Mouse (Mus musculus): ENCODE results near the gene Cabp1.

The Cabp1 gene

DNA sequence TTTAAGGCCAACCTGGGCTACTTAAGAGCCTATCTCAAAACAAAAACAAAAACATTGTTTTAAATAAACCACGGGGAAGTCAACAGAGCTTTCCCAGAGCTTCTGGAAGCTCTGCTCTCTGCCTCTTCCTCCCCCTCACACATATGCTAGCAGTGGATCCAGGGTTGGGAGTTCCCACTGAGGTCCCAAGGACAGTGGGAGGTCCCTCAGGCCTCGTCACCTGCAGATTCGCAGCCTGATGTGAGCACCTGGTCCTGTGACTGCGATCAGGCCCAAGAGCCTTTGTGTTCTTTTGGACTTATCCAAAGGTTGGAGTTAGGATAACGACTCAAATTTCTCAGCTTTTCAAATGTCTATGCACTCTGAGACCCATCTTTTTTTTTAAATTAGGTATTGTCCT is 14.4 kb upstream of the Cabp1 start:
- no peak for DNase-seq (ENCODE audit: low spot score)

DNA sequence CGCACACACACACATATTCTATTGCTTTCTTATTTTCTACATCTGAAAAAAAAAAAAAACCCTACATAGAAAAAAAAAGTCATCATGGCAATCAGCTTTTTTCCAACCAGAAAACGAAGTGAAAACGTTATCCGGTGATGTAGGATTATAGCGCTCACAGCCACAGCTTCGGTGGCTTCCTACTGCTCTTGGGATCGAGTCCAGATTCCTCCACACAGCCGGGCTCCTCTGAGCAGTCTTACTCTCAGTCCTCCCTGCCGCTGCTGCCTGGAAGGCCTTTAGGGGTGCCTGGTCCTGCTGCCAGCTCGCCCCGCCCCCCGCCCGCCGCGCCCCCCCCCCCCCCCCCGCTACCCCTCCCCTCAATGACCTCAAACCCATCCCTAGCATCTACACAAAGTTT is 13.7 kb upstream of the Cabp1 start:
- DNase-seq (ENCODE audit: low spot score) = no peak

DNA sequence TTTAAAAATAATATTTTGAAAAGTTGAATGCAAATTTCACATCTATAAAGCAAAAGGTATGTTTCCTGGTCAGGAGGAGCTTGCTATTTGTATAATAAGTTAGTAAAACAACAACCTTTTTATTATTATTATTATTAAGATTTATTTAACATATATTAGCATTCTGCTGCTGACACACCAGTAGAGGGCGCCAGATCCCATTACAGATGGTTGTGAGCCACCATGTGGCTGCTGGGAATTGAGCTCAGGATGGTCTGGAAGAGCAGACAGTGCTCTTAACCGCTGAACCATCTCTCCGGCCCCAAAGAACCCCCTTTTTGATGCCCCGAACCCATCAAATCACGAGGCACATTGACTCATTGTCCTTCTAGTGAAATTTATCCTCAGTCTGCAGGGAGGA is 13.1 kb upstream of the Cabp1 start:
- DNase-seq (ENCODE audit: low spot score) = no peak

DNA sequence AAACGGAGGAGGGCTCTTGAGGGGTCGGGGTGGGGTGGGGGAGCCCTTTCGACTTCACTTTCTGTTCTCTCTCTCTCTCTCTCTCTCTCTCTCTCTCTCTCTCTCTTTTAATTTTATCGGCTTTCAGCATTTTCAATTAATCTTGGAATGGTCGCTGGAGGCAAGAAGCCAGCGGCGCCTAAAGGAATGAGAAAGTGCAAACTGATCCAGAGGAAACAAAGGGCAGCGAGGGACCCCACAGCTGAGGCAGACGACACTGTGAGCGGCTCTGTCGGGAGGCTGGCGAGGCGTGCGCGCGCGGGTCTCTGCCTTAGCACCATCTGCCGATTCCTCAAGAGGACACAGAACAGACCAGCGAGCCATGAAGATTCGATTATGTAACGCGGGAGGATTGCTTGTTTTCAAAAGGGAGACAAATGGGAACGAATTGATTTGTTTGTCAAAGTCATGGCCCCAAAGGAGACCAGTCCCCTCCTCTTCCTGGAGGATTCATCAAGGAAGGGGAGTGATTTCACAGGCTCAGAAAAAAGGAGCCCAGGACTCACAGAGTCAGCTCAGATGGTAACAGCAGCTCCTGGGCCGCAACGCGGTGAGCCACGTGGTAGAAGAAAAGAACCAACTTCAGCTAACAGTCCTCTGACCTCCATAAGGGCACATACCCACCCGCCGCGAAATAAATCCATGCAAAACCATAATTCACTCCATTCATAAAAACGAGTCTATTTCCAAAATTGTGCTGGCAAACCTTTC is 10.6 kb upstream of the Cabp1 start:
- peak; percentile 87 for DNase-seq (ENCODE audit: low spot score)

- DNase-seq (ENCODE audit: low spot score) = peak; percentile 67
Measured at GRCm38 (mm10) chr5:115203735-115204561, 9.8 kb upstream of the Cabp1 start.

DNA sequence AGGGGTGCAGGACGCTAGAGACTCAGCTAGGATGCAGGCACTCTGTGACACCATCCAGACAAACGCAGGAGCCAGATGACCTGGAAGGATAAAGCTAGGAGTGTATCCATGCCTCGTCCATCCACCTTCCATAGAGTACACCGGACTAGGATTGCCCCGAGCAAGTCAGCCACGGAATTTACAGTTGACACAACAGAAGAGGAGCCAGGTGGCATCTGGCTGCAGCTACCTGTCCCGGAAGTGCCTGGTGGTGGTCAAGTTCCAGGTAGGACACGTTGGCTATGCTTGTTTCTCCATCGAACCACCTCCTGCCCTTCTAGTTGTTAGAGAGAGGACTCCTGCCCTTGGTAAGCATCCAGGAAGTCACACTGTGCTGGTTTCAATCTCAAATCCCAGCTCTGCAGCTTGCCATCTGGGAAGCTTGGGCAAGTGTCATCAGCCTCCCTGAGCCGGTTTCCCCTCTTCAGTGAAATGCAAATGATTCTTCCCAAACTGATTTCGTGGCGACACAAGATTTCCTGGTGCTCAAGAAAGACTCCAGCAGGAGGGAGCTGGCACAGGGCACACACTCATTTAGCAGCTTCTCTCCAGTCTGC is 543 bp upstream of the Cabp1 start:
- DNase-seq (ENCODE audit: low spot score) = no peak

DNA sequence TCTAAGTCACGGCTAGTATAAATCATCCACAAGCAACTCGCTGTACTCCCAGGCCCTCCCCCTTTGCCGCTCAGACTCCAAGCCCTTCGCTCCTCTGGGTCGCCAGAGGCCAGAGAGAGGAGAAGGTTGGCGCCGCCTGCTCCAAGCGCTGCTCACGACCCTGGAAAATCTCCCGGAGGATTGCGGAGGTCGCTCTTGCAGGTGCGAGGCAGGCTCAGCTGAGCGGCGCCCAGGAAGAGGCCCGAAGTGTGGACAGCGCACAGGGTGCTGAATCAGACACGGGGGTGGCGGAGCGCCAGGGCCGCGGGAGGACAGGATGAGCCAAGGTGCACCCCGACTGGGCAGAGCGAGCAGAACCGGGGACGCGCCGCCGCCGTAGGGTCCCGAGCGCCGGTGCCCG is 955 bp downstream of the Cabp1 start:
- DNase-seq (ENCODE audit: low spot score) = peak; percentile 63

DNA sequence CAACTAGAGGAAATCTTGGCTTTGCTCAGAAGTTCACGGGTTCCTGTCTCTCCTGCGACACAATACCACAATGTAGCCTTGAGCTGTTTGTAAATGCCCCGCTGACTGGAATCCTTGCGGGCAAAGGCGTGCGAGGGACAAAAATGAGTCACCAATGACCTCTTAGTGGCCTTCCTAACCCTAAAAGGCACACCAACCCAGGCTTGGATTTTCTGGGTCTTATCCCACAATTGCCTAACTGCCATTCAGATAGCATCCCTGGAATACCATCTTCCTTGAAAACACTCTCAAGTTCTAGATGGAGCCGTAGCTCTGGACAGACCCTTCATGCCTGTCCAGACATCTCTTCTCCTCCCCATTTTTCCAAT is 1.4 kb downstream of the Cabp1 start:
- no peak for DNase-seq (ENCODE audit: low spot score)

- peak; percentile 55 for DNase-seq (ENCODE audit: low spot score)
Measured at GRCm38 (mm10) chr5:115191880-115192827, 2.0 kb downstream of the Cabp1 start.

GRCm38 (mm10) chr5:115190081-115190480 is 4.1 kb downstream of the Cabp1 start:
- no peak for DNase-seq (ENCODE audit: low spot score)

DNA sequence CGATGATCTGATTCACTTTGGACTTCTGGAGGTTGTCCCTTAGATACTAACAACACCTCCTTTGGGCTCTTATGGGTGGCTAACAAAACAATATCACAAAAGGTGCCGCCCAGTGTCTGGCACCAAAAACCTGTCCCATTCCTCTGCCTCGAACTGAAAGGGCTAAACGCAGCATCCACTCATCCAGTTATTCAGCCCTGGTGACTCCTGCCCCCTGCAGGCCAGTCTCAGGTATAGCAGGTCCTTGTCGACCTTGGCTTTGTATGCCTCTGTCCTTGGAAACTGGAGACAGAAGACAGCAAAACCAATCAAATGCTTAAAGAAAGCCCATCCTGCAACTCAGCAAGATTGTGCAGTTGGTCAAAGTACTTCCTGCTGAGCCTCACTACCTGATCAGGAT is 5.4 kb downstream of the Cabp1 start:
- peak; percentile 66 for DNase-seq (ENCODE audit: low spot score)

DNA sequence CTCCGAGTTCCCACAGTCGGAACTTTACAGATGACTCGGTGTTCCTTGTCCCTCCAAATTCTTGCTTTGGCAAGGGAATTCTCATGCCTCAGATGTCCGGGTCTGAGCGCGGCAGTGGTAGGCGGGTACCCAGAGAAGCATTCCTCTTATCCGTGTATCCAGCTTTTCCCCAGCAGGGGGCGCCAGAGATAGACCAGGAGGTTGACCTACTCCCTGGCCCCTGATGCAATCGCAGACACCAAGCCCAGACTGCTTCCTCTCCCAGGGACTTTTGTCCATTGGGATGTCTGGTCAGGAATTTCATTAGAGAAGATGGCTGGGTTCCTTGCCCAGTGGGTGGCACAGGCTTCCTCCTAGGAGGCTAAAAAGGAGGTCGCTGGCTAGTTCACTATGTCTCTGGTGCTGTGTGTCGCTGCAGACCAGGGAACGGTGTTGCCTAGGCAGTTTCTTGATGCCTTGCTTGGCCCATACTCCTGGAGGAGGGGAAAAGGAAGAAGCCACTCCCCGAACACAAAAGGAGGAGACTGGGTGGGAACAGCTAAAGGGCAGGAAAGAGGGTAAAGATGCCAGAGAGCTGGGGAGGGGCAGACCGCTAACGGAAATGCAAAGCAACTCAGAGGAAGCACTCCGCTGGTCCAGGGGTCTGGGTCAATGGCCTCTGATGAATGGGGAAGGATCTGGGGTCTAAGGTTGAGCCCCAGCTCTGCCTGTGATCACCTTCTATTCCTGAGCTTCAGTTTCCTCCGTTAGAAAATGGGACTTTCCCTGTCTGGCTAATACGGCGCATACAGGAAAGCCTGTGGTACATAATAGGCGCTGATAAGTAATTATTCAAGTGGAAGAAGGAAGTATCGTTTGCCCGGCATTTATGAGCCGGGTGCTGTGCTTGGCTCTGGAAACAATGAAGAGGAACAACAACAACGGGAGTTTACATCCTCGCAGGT is 6.7 kb downstream of the Cabp1 start:
- peak; percentile 97 for DNase-seq (ENCODE audit: low spot score)

- DNase-seq (ENCODE audit: low spot score) = no peak
Measured at GRCm38 (mm10) chr5:115186371-115187073, 7.7 kb downstream of the Cabp1 start.

- DNase-seq (ENCODE audit: low spot score) = peak; percentile 75
Measured at GRCm38 (mm10) chr5:115184726-115185125, 9.5 kb downstream of the Cabp1 start.

- DNase-seq (ENCODE audit: low spot score) = no peak
Measured at GRCm38 (mm10) chr5:115183482-115183881, 10.7 kb downstream of the Cabp1 start.

GRCm38 (mm10) chr5:115182925-115183324 is 11.3 kb downstream of the Cabp1 start:
- no peak for DNase-seq (ENCODE audit: low spot score)

GRCm38 (mm10) chr5:115181248-115181940 is 12.8 kb downstream of the Cabp1 start:
- no peak for DNase-seq (ENCODE audit: low spot score)

- no peak for DNase-seq (ENCODE audit: low spot score)
Measured at GRCm38 (mm10) chr5:115179596-115179995, 14.6 kb downstream of the Cabp1 start.

DNA sequence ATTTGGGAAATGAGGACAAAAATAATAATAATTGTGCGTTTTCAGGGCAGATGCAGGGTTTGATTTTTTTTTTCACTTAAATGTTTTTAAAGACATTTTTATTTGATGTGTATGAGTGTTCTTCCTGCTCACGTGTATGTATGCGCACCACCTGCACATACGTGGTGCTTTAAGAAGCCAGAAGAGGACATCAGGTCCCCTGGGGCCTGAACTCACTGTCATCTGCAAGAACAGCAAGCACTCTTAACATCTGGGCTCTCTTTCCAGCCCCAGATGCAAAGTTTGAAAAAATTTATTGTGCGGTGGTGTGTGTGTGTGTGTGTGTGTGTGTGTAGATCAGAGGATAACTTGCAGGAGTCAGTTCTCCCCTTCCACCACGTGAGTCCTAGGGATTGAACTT is 16.3 kb downstream of the Cabp1 start:
- DNase-seq (ENCODE audit: low spot score) = no peak

GRCm38 (mm10) chr5:115174554-115174953 is 19.6 kb downstream of the Cabp1 start:
- no peak for DNase-seq (ENCODE audit: low spot score)

Measured in embryo, embryonic 10.5 days (tissue).